Mouse (Mus musculus) left cerebral cortex, postnatal 14 days (tissue): Measurements from ENCODE around the gene Dpep1. TPM values are rescaled to one million over a fixed set of nuclear protein-coding genes. Genes with fewer than 3 reads are reported as not detected.
"Not testable (repeated sequence)": the region's sequence is repeated elsewhere in the genome, so short reads cannot be mapped to it uniquely, and the experiment has no call there.

ENCODE experiments used
- DNase-seq, 2 experiments: peaks; one replicate each; pipeline ENCODE4 v3.0.0; 2021 to 2022; ENCODE audit warnings: low spot score in 2 of 2, mixed read lengths in 1 of 2
- intact Hi-C: fragments of 180-260 bp; cut with DNase I; formaldehyde crosslinking; loops from one replicate; pipeline ENCODE4 v1.15.1; 2025
- total RNA-seq, 2 experiments: library from RNA; stranded (reverse); gene quantifications; 2 replicates each; pipeline ENCODE4 v1.2.3; 2021

The Dpep1 gene
- total RNA-seq, 2 experiments from 2014 or later = not detected

GRCm38 (mm10) chr8:123202288-123202687 is 16.2 kb downstream of the Dpep1 start:
- intact Hi-C loops = loop anchor here (2.0 to 10.0 kb wide), 3 partner anchors 95 to 365 kb away; no protein-coding TSS in a partner anchor
- peak; percentile 76 to 87 for DNase-seq

- DNase-seq = peak in 1 of 2 experiments; percentile 42
- intact Hi-C loops = loop anchor here (2.0 to 10.0 kb wide), 3 partner anchors 97 to 366 kb away; no protein-coding TSS in a partner anchor
Observed at GRCm38 (mm10) chr8:123203571-123203970, 17.5 kb downstream of the Dpep1 start.

- intact Hi-C loops = no loop called here
- DNase-seq = no peak
Observed at GRCm38 (mm10) chr8:123211876-123212275, 25.8 kb downstream of the Dpep1 start.

GRCm38 (mm10) chr8:123212321-123213117 is 26.5 kb downstream of the Dpep1 start, which contains the start of the genes Chmp1a and Spata33:
Gene Chmp1a, minus strand, starts transcription at chr8:123212763.
Gene Spata33, plus strand, starts transcription at chr8:123212832.
- DNase-seq = peak; percentile 88 to 92
- intact Hi-C loops = no loop called here

GRCm38 (mm10) chr8:123213118-123213772 is 27.2 kb downstream of the Dpep1 start:
- no peak for DNase-seq
- intact Hi-C loops = no loop called here

- intact Hi-C loops = no loop called here
- DNase-seq = no peak
Observed at GRCm38 (mm10) chr8:123215430-123215829, 29.4 kb downstream of the Dpep1 start.

GRCm38 (mm10) chr8:123220917-123221316 is 34.9 kb downstream of the Dpep1 start:
- intact Hi-C loops = no loop called here
- DNase-seq = no peak

GRCm38 (mm10) chr8:123224278-123225266 is 38.5 kb downstream of the Dpep1 start, which contains the start of gene Cdk10:
Gene Cdk10, plus strand, starts transcription at chr8:123224842.
- DNase-seq = peak; percentile 88 to 95
- intact Hi-C loops = no loop called here

- intact Hi-C loops = no loop called here
Observed at GRCm38 (mm10) chr8:123228416-123228815, 42.4 kb downstream of the Dpep1 start.

GRCm38 (mm10) chr8:123230326-123230725 is 44.3 kb downstream of the Dpep1 start:
- DNase-seq, intact Hi-C loops: not testable (repeated sequence)

More at GRCm38 (mm10) chr8:123228416-123228815, 42.4 kb downstream of the Dpep1 start:
- no peak for DNase-seq

GRCm38 (mm10) chr8:123231742-123232141 is 45.7 kb downstream of the Dpep1 start:
- DNase-seq = peak in 1 of 2 experiments; percentile 51
- intact Hi-C loops = no loop called here

- DNase-seq = peak in 1 of 2 experiments; percentile 37
- intact Hi-C loops = no loop called here
Observed at GRCm38 (mm10) chr8:123232553-123232952, 46.5 kb downstream of the Dpep1 start.

GRCm38 (mm10) chr8:123233300-123233699 is 47.3 kb downstream of the Dpep1 start:
- DNase-seq = no peak
- intact Hi-C loops = no loop called here

- no peak for DNase-seq
- intact Hi-C loops = no loop called here
Observed at GRCm38 (mm10) chr8:123233760-123234159, 47.7 kb downstream of the Dpep1 start.

GRCm38 (mm10) chr8:123234918-123235519 is 49.0 kb downstream of the Dpep1 start:
- peak; percentile 88 to 93 for DNase-seq
- intact Hi-C loops = no loop called here

GRCm38 (mm10) chr8:123235520-123236497 is 49.8 kb downstream of the Dpep1 start, which contains the start of gene Spata2l:
Gene Spata2l, minus strand, starts transcription at chr8:123236233.
- DNase-seq = peak; percentile 88 to 89
- intact Hi-C loops = no loop called here

GRCm38 (mm10) chr8:123239398-123239797 is 53.4 kb downstream of the Dpep1 start:
- no peak for DNase-seq
- intact Hi-C loops = no loop called here
